In the genomic region with DNA sequence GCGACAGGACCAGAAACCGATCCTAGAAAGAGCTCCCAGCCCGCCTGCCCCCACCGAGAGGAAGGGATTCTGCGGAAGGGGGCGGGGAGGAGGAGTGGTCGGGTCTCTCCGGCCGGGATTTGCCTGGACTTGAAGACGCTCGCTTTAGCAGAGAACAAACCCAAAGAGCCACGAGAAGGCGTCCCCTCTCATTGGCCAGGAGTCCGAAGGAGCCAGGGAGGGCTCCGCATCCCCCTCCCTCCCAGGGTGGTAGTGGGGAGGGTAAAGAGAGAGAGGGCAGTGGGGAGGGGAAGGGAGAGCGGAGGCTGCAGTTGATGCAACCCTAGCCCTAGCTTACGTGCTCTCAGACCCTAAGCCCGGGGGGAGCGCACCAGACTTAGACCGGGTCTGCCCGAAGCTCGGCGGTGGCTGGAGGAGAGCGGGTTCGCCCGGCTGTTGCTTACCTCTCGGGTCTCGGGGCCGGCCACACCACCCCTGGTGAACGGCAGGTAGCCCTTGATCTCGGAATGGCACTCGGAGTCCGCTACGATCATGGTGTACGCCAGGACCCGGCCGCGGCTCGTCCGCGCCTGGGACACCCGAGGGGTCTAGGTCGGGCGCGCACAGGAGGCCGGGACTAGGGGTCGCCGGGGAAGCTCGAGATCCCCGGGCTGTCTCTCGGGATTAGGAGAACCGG, we compare ENCODE assay signal across 8 mouse cellular contexts. TPM values are rescaled to one million over a fixed set of nuclear protein-coding genes. Genes with fewer than 3 reads are reported as not detected.
A peak's percentile ranks its signal among the peaks of the same experiment; 100 is the strongest.
DNase-seq lines count a peak whose midpoint lies in the region; ATAC-seq and TF ChIP-seq lines count a peak whose summit lies in the region.

No protein-coding gene starts in this region.

- peaks cover 89% of the 10 kb centered on the region for H3K4me1 ChIP-seq in G1E (ENCODE audit: insufficient read depth, low read depth, low read length)
- H3K4me1 ChIP-seq in forebrain, embryonic 14.5 days (ENCODE audit: control insufficient read depth, insufficient read depth, low read length), result peaks cover 5% of the 10 kb centered on the region; the same call in 1 of the 2 replicates
- H3K4me1 ChIP-seq in lung, embryonic 16.5 days (replicated peaks; ENCODE audit: control insufficient read depth, insufficient read depth, low read length), result peaks cover 27% of the 10 kb centered on the region

- no peaks in the 10 kb centered on the region for H3K27me3 ChIP-seq in G1E (ENCODE audit: insufficient read depth, low read length)
- no peaks in the 10 kb centered on the region for H3K27me3 ChIP-seq in forebrain, embryonic 14.5 days (replicated peaks; ENCODE audit: control insufficient read depth, insufficient read depth, low read length)
- no peaks in the 10 kb centered on the region for H3K27me3 ChIP-seq in lung, embryonic 16.5 days (ENCODE audit: control insufficient read depth, insufficient read depth, low read depth, low read length)

- peaks cover 27% of the 10 kb centered on the region for H3K36me3 ChIP-seq in G1E (replicated peaks)
- no peaks in the 10 kb centered on the region for H3K36me3 ChIP-seq in forebrain, embryonic 14.5 days (ENCODE audit: control insufficient read depth, insufficient read depth, low read length)
- H3K36me3 ChIP-seq in lung, embryonic 16.5 days (ENCODE audit: control insufficient read depth, insufficient read depth, low read length), result no peaks in the 10 kb centered on the region

- H3K27ac ChIP-seq in forebrain, embryonic 14.5 days (ENCODE audit: low read depth, low read length), result peak overlapping the region; percentile 55
- H3K27ac ChIP-seq in lung, embryonic 16.5 days (ENCODE audit: low read length), result peak overlapping the region; percentile 79

- TF ChIP-seq CTCF in G1E (IDR thresholded peaks at IDR 0.05; ENCODE audit: low read depth, low read length), result no peak

- peak; percentile 55 for DNase-seq in G1E (ENCODE audit: low spot score)
- DNase-seq in cerebellum, adult 11-12 months, result peak; percentile 66
- peak; percentile 79 for DNase-seq in forebrain, embryonic 14.5 days (ENCODE audit: low spot score)
- DNase-seq in heart, postnatal 10 days, result peak; percentile 83 to 84
- peak; percentile 90 to 94 for DNase-seq in kidney, postnatal 4 days
- peak; percentile 61 for DNase-seq in ovary, postnatal 14 days (ENCODE audit: low spot score)
- DNase-seq in urinary bladder, postnatal 10 days (ENCODE audit: low spot score), result peak; percentile 35

- peak; percentile 31 for ATAC-seq in G1E (ENCODE audit: extremely low read depth, insufficient number of reproducible peaks, low FRiP score, poor library complexity, severe bottlenecking)
- ATAC-seq in forebrain, embryonic 14.5 days, result peak; percentile 65
- ATAC-seq in lung, embryonic 16.5 days (ENCODE audit: low read depth), result peak; percentile 81

- WGBS in forebrain, embryonic 14.5 days, result under 1% methylated on average over 49 of the region's 52 CpGs
- under 1% methylated on average over 52 of the region's 52 CpGs for WGBS in lung, embryonic 16.5 days

- H3K9ac ChIP-seq in forebrain, embryonic 14.5 days (ENCODE audit: low read length), result peak overlapping the region; percentile 76
- peak overlapping the region; percentile 74 for H3K9ac ChIP-seq in lung, embryonic 16.5 days (ENCODE audit: low read length)

- H3K9me3 ChIP-seq in G1E (replicated peaks), result no peaks in the 10 kb centered on the region
- no peaks in the 10 kb centered on the region for H3K9me3 ChIP-seq in forebrain, embryonic 14.5 days (replicated peaks; ENCODE audit: control insufficient read depth, low read length)
- H3K9me3 ChIP-seq in lung, embryonic 16.5 days (ENCODE audit: control insufficient read depth, low read length), result no peaks in the 10 kb centered on the region

- peak overlapping the region; percentile 93 for H3K4me3 ChIP-seq in G1E (ENCODE audit: low read depth, low read length)
- peak overlapping the region; percentile 75 for H3K4me3 ChIP-seq in forebrain, embryonic 14.5 days (ENCODE audit: low read depth, low read length)
- peak overlapping the region; percentile 87 for H3K4me3 ChIP-seq in lung, embryonic 16.5 days (ENCODE audit: low read length)

- peak overlapping the region; percentile 97 for H3K4me2 ChIP-seq in forebrain, embryonic 14.5 days (ENCODE audit: low read length)
- H3K4me2 ChIP-seq in lung, embryonic 16.5 days (ENCODE audit: low read depth, low read length), result peak overlapping the region; percentile 76

- intact Hi-C loops in heart, postnatal 10 days (cut with DNase I), result loop anchor here (5.0 to 10.0 kb wide), 5 partner anchors 97 to 305 kb away; a partner anchor contains a TSS

RNA-seq across cellular contexts. Expression of a gene that starts 0.5 kb away (rescaled TPM):
- total RNA-seq in G1E (2014; fragmentation: Nextera tagmentation) (51.6 and 51.8 TPM in 2 replicates), G1E (2017) (7.5 and 8.4 TPM in 2 replicates)
- polyA plus RNA-seq in G1E (2012), result 38.4 and 41.0 TPM in 2 replicates
- polyA plus RNA-seq in forebrain, embryonic 14.5 days (2014; fragmentation: Nextera tagmentation; extraction: Ambion mirVana), result 2.9 and 4.5 TPM in 2 replicates
- 1 to 10 TPM; 4.5 to 5.5 TPM for total RNA-seq in heart, postnatal 10 days (2021)
- 10.6 and 12.3 TPM in 2 replicates for polyA plus RNA-seq in lung, embryonic 16.5 days (2015; fragmentation: Nextera tagmentation; extraction: Ambion mirVana)

RNA-seq across cellular contexts. Expression of a gene that starts 23.7 kb away (rescaled TPM):
- total RNA-seq in G1E (2014; fragmentation: Nextera tagmentation), result 797 and 914 TPM in 2 replicates
- 868 and 1,005 TPM in 2 replicates for total RNA-seq in G1E (2017)
- 155 and 240 TPM in 2 replicates for polyA plus RNA-seq in G1E (2012)
- 1,314 and 1,514 TPM in 2 replicates for polyA plus RNA-seq in forebrain, embryonic 14.5 days (2014; fragmentation: Nextera tagmentation; extraction: Ambion mirVana)
- total RNA-seq in heart, postnatal 10 days (2021), result 100 to 1,000 TPM; 546 to 631 TPM
- 976 and 986 TPM in 2 replicates for polyA plus RNA-seq in lung, embryonic 16.5 days (2015; fragmentation: Nextera tagmentation; extraction: Ambion mirVana)

RNA-seq across cellular contexts. Expression of a gene that starts 25.6 kb away (rescaled TPM):
- total RNA-seq in G1E (2014; fragmentation: Nextera tagmentation) (240 and 275 TPM in 2 replicates), G1E (2017) (329 and 337 TPM in 2 replicates)
- polyA plus RNA-seq in G1E (2012), result 164 and 213 TPM in 2 replicates
- 152 and 160 TPM in 2 replicates for polyA plus RNA-seq in forebrain, embryonic 14.5 days (2014; fragmentation: Nextera tagmentation; extraction: Ambion mirVana)
- 10 to 100 TPM; 71.0 to 77.5 TPM for total RNA-seq in heart, postnatal 10 days (2021)
- polyA plus RNA-seq in lung, embryonic 16.5 days (2015; fragmentation: Nextera tagmentation; extraction: Ambion mirVana), result 159 and 171 TPM in 2 replicates

RNA-seq across cellular contexts. Expression of a gene that starts 46.0 kb away (rescaled TPM):
- total RNA-seq in G1E (2014; fragmentation: Nextera tagmentation), result 20.5 and 21.2 TPM in 2 replicates
- total RNA-seq in G1E (2017), result 20.9 and 22.2 TPM in 2 replicates
- 7.8 and 8.1 TPM in 2 replicates for polyA plus RNA-seq in G1E (2012)
- polyA plus RNA-seq in forebrain, embryonic 14.5 days (2014; fragmentation: Nextera tagmentation; extraction: Ambion mirVana), result 6.2 and 6.3 TPM in 2 replicates
- 1 to 10 TPM; 6.7 to 7.1 TPM for total RNA-seq in heart, postnatal 10 days (2021)
- 22.6 and 24.8 TPM in 2 replicates for polyA plus RNA-seq in lung, embryonic 16.5 days (2015; fragmentation: Nextera tagmentation; extraction: Ambion mirVana)

RNA-seq across cellular contexts. Expression of a gene that starts 54.1 kb away (rescaled TPM):
- total RNA-seq in G1E (2014; fragmentation: Nextera tagmentation) (not detected in 2 replicates), G1E (2017) (2.0 and 2.1 TPM in 2 replicates)
- 0.02 and 0.03 TPM in 2 replicates for polyA plus RNA-seq in G1E (2012)
- 0.18 and 0.30 TPM in 2 replicates for polyA plus RNA-seq in forebrain, embryonic 14.5 days (2014; fragmentation: Nextera tagmentation; extraction: Ambion mirVana)
- total RNA-seq in heart, postnatal 10 days (2021), result 1 to 10 TPM; 1.1 to 1.7 TPM
- polyA plus RNA-seq in lung, embryonic 16.5 days (2015; fragmentation: Nextera tagmentation; extraction: Ambion mirVana), result 1.1 and 1.2 TPM in 2 replicates

Comparison
In these comparisons a context has a peak if more than half of its experiments do, and no peak if none do; other contexts are left out.
1. Peak in every context shown above with its lines: DNase-seq, ATAC-seq, H3K4me3 ChIP-seq and H3K27ac ChIP-seq.
2. ATAC-seq: peak in every context shown above with its lines; median percentile 81 in lung, embryonic 16.5 days; 65 in forebrain, embryonic 14.5 days; 31 in G1E.
3. DNase-seq: peak in every context shown above with its lines; median percentile 92 in kidney, postnatal 4 days; 84 in heart, postnatal 10 days; 79 in forebrain, embryonic 14.5 days; 66 in cerebellum, adult 11-12 months; 61 in ovary, postnatal 14 days; 55 in G1E; 35 in urinary bladder, postnatal 10 days.